Mouse (Mus musculus) heart, embryonic 13.5 days (tissue): Measurements from ENCODE around the gene Ptgis. TPM values are rescaled to one million over a fixed set of nuclear protein-coding genes. Genes with fewer than 3 reads are reported as not detected.

Experiments
- ATAC-seq: fragments of 200-750 bp; cut with Nextera tagmentation; 2 replicates; pipeline ENCODE4 v1.8.0; 2017; ENCODE audit warnings: moderate TSS enrichment; ENCODE audit not compliant: insufficient number of reproducible peaks, low FRiP score, low TSS enrichment; ENCODE audit errors: extremely low read depth
- H3K27ac ChIP-seq: fragments of 300-500 bp; sonication (generic); replicated peaks from 2 replicates; pipeline ENCODE4 v1.5.1; 2015; ENCODE audit warnings: moderate library complexity, mild to moderate bottlenecking, inconsistent platforms
- H3K27me3 ChIP-seq: fragments of 300-500 bp; sonication (generic); replicated peaks from 2 replicates; pipeline ENCODE4 v1.6.1; 2015; ENCODE audit warnings: mild to moderate bottlenecking, inconsistent platforms
- H3K36me3 ChIP-seq: fragments of 300-500 bp; sonication (generic); 2 replicates; pipeline ENCODE4 v1.6.1; 2015; ENCODE audit warnings: mild to moderate bottlenecking, inconsistent platforms
- H3K4me1 ChIP-seq: fragments of 300-500 bp; sonication (generic); 2 replicates; pipeline ENCODE4 v1.6.1; 2015; ENCODE audit warnings: inconsistent platforms
- H3K4me2 ChIP-seq: fragments of 300-500 bp; sonication (generic); 2 replicates; pipeline ENCODE4 v1.6.1; 2015; ENCODE audit warnings: inconsistent platforms, mild to moderate bottlenecking, moderate library complexity
- H3K4me3 ChIP-seq: fragments of 300-500 bp; sonication (generic); 2 replicates; pipeline ENCODE4 v1.5.1; 2015; ENCODE audit warnings: moderate library complexity, mild to moderate bottlenecking, inconsistent platforms
- H3K9ac ChIP-seq: fragments of 300-500 bp; sonication (generic); 2 replicates; pipeline ENCODE4 v1.6.1; 2015; ENCODE audit warnings: inconsistent platforms, mild to moderate bottlenecking, moderate library complexity
- H3K9me3 ChIP-seq: fragments of 300-500 bp; sonication (generic); 2 replicates; pipeline ENCODE4 v1.6.1; 2016; ENCODE audit warnings: inconsistent platforms
- WGBS: fragments of 180-500 bp; shearing (Covaris S2); methylation state at CpG from one replicate; pipeline ENCODE4 v1.1.7; 2015; ENCODE audit warnings: mixed read lengths; 5-methylcytosine and 5-hydroxymethylcytosine counted together
- polyA plus RNA-seq: library from polyadenylated mRNA; unstranded; fragments of >200 nt; fragmentation: Nextera tagmentation; extraction: Ambion mirVana; gene quantifications from 2 replicates; pipeline ENCODE4 v1.2.1, GENCODE M21; 2015

Gene Ptgis
- polyA plus RNA-seq, 1 experiment from 2014 or later, result 21.6 TPM

DNA sequence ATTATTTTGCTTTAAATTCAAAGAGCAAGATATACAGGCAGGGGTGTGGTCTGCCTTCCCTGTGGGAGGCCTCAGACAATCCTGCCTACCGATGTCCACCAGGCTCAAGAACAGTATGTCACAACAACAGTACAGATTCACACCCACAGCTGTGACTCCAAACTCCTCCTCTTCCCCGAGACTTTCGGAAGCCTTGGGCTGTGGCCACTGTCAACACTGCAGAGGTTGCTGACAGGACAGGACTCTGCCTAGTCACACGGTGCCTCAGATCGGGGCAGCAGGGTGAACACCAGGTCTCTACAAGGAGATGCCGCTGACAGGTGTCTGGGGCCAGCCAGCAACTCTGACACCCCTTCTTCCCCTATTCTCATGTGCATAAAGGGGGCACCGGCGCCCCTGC, 92.7 kb downstream of the Ptgis start:
- no peaks in the 10 kb centered on the region for H3K36me3 ChIP-seq
- WGBS, result 39% methylated on average over 8 of the region's 8 CpGs
- H3K27me3 ChIP-seq, result peaks cover 44% of the 10 kb centered on the region
- no peak overlapping the region for H3K4me3 ChIP-seq
- peaks cover 9% of the 10 kb centered on the region for H3K4me1 ChIP-seq
- H3K4me2 ChIP-seq, result no peak overlapping the region
- no peak overlapping the region for H3K9ac ChIP-seq
- H3K9me3 ChIP-seq, result no peaks in the 10 kb centered on the region
- no peak overlapping the region for H3K27ac ChIP-seq
- ATAC-seq, result no peak

DNA sequence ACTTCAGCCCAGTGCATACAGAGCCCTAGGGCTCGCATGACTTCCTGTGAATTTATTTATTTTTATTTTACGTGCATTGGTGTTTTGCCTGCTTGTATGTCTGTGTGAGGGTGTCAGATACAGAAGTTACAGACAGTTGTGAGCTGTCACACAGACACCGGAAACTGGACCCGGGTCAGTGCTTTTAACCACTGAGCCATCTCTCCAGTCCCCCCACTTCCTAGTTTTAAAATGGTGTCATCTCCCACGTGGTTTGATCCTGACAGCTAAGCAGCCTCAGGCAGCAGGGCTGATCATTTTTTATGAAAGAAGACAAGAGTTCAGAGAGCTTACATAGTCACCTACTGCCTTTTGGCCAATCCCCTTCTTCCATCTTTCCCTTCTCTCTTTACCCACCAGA, 94.5 kb downstream of the Ptgis start:
- Histone ChIP-seq H3K4me2 (no peak overlapping the region), H3K4me1 (peaks cover 6% of the 10 kb centered on the region), H3K9me3 (no peaks in the 10 kb centered on the region), H3K27ac (no peak overlapping the region), H3K27me3 (peaks cover 44% of the 10 kb centered on the region), H3K9ac (no peak overlapping the region), H3K36me3 (no peaks in the 10 kb centered on the region), H3K4me3 (no peak overlapping the region)
- 65% methylated on average over 5 of the region's 5 CpGs for WGBS
- ATAC-seq, result no peak

DNA sequence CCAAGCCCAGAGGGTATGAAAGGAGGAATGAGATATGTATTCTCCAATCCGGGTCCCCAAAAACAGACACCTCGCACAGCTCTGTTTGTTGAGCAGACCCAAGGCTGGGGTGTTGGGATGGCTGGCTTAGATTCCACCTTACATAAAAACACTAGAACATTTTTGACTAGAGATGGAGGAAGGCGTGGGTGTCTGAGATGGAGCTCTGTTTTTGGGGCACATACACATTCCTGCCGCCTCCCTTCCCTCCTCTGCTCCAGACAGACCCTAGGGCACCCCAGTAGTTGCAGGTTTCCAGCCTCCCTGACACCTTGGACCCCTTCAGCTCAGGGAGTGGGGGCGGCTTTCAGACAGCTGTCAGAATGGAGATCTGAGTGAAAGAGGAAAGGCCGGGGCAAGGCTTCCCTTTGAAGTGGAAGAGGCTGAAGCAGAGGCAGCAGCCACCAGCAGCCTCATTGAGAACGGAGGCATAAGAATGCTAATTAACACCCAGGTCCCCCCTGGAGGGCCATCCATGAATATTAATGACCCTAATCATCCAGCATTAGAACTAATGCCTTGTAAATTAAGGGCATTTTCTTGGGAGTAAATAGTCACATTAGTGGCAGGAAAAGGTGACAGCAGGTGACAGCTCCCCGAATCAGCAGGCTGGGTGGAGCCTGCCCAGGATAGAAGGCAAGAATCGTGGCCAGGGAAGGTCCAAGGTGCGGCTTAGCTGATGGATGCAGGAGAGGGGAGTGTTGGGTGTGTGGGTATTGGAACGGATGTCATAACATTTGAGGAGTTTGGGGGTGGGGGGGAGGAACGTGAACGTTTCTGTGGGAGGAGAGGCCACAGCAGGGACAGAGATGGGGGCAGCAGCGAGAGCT, 95.7 kb downstream of the Ptgis start:
- H3K4me1 ChIP-seq, result peaks cover 10% of the 10 kb centered on the region
- H3K36me3 ChIP-seq, result no peaks in the 10 kb centered on the region
- 11% methylated on average over 14 of the region's 14 CpGs for WGBS
- H3K27me3 ChIP-seq, result peaks cover 39% of the 10 kb centered on the region
- no peak for ATAC-seq
- no peaks in the 10 kb centered on the region for H3K9me3 ChIP-seq
- no peak overlapping the region for H3K4me3 ChIP-seq
- H3K4me2 ChIP-seq, result no peak overlapping the region
- H3K27ac ChIP-seq, result no peak overlapping the region
- H3K9ac ChIP-seq, result no peak overlapping the region

DNA sequence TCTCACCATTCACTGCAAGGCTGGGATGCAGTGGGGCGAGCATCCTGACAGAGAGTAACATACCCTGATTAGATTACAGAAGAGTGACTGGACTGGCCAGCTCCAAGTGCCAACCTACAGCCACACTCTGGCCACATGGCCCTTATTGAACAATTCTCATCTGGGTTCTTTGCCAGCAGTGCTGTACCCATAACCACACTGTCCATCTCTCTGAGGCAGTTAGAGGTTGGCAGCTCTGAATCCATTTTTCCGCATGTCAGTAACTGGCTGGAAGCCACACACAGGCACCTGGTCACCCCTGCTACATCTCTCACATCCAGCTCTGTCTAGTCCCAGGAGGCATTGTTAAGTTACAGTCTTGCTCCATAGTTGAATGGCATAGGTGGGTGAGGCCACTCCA, 96.5 kb downstream of the Ptgis start:
- ATAC-seq, result no peak
- WGBS, result 49% methylated on average over 2 of the region's 2 CpGs

DNA sequence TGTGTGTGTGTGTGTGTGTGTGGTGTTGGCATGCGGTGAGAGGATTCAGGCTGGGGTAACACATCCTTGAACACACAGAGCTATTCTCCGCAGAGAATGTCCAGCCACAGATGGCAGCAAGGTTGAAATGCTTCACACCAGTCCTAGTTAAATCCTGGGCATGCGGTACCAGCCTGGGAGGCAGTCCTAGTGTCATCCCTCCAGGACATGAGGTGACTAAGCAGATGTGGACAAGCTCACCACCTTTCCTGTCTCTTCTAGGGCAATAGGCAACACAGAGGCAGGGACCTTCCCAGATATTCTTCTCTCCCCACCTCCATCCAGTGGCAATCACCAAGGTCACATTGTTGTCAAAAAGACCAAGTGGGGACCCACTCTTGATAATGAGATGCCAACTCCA, 98.1 kb downstream of the Ptgis start:
- Histone ChIP-seq H3K4me1 (peaks cover 6% of the 10 kb centered on the region), H3K9me3 (no peaks in the 10 kb centered on the region), H3K9ac (no peak overlapping the region), H3K4me2 (no peak overlapping the region), H3K4me3 (no peak overlapping the region), H3K36me3 (no peaks in the 10 kb centered on the region), H3K27me3 (peaks cover 53% of the 10 kb centered on the region), H3K27ac (no peak overlapping the region)
- ATAC-seq, result no peak
- WGBS, result 84% methylated on average over 3 of the region's 3 CpGs

More for the DNA sequence above, 96.5 kb downstream of the Ptgis start:
- no peak overlapping the region for H3K27ac ChIP-seq
- no peak overlapping the region for H3K4me2 ChIP-seq
- H3K4me1 ChIP-seq, result peaks cover 12% of the 10 kb centered on the region
- no peaks in the 10 kb centered on the region for H3K36me3 ChIP-seq
- H3K4me3 ChIP-seq, result no peak overlapping the region
- H3K9ac ChIP-seq, result no peak overlapping the region
- H3K9me3 ChIP-seq, result no peaks in the 10 kb centered on the region
- H3K27me3 ChIP-seq, result peaks cover 46% of the 10 kb centered on the region

DNA sequence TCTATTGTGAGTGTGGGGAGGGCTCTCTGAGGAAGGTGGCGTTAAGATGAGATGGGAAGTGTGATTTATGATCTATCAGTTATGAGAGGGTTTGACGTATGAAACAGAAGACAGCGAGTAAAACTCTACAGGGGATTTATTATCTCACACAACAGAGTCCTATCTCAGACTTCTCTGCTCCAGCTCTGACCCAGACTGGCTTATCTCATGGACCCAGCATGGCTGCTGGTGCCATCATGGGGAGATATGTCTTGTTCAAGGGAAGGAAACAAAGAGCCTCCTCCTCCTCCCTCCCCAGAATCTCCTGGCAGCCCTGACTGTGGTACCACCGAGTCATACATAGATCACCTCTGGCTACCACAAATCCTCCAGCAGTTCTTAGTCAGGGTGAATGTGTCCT, 98.6 kb downstream of the Ptgis start:
- H3K4me2 ChIP-seq, result no peak overlapping the region
- no peak overlapping the region for H3K27ac ChIP-seq
- no peaks in the 10 kb centered on the region for H3K36me3 ChIP-seq
- no peaks in the 10 kb centered on the region for H3K9me3 ChIP-seq
- H3K4me1 ChIP-seq, result peaks cover 6% of the 10 kb centered on the region
- no peak overlapping the region for H3K4me3 ChIP-seq
- 36% methylated on average over 4 of the region's 4 CpGs for WGBS
- ATAC-seq, result no peak
- peaks cover 57% of the 10 kb centered on the region for H3K27me3 ChIP-seq
- no peak overlapping the region for H3K9ac ChIP-seq

Other genes with a start within 250 kb of the Ptgis start
- 57.1 and 57.3 TPM in 2 replicates for gene Stau1, start 244.3 kb downstream of the Ptgis start, polyA plus RNA-seq
- 31.1 and 31.6 TPM in 2 replicates for gene Ddx27, start 225.4 kb downstream of the Ptgis start, polyA plus RNA-seq
- gene Znfx1, start 177.6 kb downstream of the Ptgis start, polyA plus RNA-seq, result 5.1 and 6.3 TPM in 2 replicates
- gene Kcnb1, start 50.4 kb downstream of the Ptgis start, polyA plus RNA-seq, result 0.19 and 0.49 TPM in 2 replicates
- gene B4galt5, start 108.6 kb upstream of the Ptgis start, polyA plus RNA-seq, result 8.8 and 9.7 TPM in 2 replicates
- 17.4 and 18.7 TPM in 2 replicates for gene Slc9a8, start 181.1 kb upstream of the Ptgis start, polyA plus RNA-seq